Mouse (Mus musculus) CH12.LX (cell line): ENCODE measurements around the gene Ell.

Experiments
- CHD2 ChIP-seq: IDR thresholded peaks from 2 replicates; pipeline ENCODE4 v1.6.1; 2011; ENCODE audit warnings: low read length, improper control_type of control experiment
- CTCF ChIP-seq, 2 experiments: IDR thresholded peaks in 1 of 2; conservative IDR thresholded peaks in 1 of 2; 2 replicates each; pipeline ENCODE4 v1.5.1; 2011 to 2012; ENCODE audit warnings: low read depth in 2 of 2, low read length in 2 of 2, improper control_type of control experiment in 1 of 2, inconsistent platforms in 1 of 2, mild to moderate bottlenecking in 1 of 2, moderate library complexity in 1 of 2
- MAX ChIP-seq: IDR thresholded peaks from 2 replicates; pipeline ENCODE4 v1.6.1; 2011; ENCODE audit warnings: low read length, improper control_type of control experiment
- NRF1 ChIP-seq: IDR thresholded peaks from 2 replicates; pipeline ENCODE4 v1.6.1; 2014; ENCODE audit warnings: low read depth, mild to moderate bottlenecking, inconsistent platforms, low read length, improper control_type of control experiment, moderate library complexity
- POLR2A ChIP-seq: IDR thresholded peaks from 2 replicates; pipeline ENCODE4 v1.6.1; 2011; ENCODE audit warnings: low read depth, mild to moderate bottlenecking, improper control_type of control experiment, low read length
- POLR2AphosphoS2 ChIP-seq: IDR thresholded peaks from 2 replicates; pipeline ENCODE4 v1.6.1; 2011; ENCODE audit warnings: low read depth, low read length, improper control_type of control experiment

DNA sequence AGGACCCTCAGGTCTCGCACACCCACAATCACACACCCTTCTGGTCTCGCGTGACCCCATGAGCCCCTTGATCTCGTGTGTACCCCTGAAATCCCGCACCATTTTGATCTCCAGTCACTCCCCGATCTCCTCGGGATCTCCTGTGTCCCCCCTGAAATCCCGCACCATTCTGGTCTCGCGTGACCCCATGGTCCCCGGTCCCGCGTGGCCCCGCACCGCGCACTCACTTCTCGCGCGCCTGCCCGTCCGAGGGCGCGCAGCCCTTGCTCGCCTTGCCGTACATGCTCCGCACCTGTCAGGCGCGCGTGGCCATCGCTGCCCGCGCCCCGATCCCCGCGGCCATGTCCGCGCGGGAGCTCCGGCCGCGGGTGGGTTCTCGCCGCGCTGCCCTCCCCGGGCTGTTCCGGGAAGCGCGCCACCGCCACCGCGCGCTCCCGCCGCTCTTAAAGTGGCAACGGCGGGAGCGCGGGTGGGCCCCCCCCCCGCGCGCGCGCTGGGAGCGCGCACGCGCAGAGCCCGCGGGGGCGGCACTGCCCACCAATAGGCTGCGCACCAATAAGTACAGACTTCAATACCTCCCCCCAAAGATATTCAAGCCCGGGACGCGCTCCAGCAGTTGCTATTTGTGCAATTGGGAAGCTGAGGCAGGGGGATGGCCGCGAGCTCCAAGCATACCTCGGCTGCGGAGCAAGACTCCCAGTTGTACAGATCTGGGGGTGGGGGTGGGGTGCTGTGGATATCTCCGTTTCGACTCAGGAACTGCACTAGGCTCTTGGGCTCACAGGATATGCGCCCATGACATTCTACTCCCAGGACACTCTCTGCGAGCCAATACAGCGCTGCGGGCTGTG lies 68.9 kb downstream of the Ell start:
- TF ChIP-seq NRF1 (peak; percentile 83), POLR2A (peak; percentile 56; the same call in 1 of the 2 replicates), POLR2AphosphoS2 (no peak), CTCF (conservative IDR thresholded peaks at IDR 0.05 in 1 of 2, IDR thresholded peaks at IDR 0.05 in 1 of 2; ENCODE audit: low read depth in 2 of 2, low read length in 2 of 2) (no peak), MAX (peak; percentile 59), CHD2 (no peak; the same call in 1 of the 2 replicates)
